Mouse (Mus musculus): ENCODE data around the gene Rps6ka5. TPM values are rescaled to one million over a fixed set of nuclear protein-coding genes. Genes with fewer than 3 reads are reported as not detected.
A peak's percentile ranks its signal among the peaks of the same experiment; 100 is the strongest.

The Rps6ka5 gene
- total RNA-seq (2014; rRNA removed) (1.7 and 2.0 TPM in 2 replicates), polyA plus RNA-seq (2012; rRNA removed) (0.24 and 0.29 TPM in 2 replicates)

DNA sequence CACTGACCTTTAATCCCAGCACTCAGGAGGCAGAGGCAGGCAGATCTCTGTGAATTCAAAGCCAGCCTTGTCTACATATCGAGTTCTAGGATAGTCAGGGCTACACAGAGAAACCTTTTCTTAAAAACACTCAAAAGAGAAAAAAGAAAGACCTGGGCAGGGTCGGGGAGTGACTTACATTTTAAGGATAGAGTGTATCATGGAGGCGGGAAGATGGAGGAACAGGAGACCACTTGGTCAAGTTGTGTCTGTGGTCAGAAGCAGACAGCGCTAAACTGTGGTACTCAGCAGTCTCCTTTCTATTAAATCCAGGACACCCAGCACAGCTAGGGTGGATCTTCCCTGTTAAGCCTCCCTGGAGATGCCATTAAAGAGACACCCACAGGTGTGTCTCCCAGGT is at the start of gene Rps6ka5:
Gene Rps6ka5 (minus strand): TSS at position 333 of the 400 bp plus-strand sequence.
- no peak for DNase-seq (ENCODE audit: extremely low read depth, low read depth, low spot score)
- Histone ChIP-seq H3K4me1 (ENCODE audit: control insufficient read depth, insufficient read depth, low read length) (peaks cover 4% of the 10 kb centered on the region), H3K27me3 (ENCODE audit: control insufficient read depth, insufficient read depth, low read length) (no peaks in the 10 kb centered on the region), H3K9ac (ENCODE audit: low read depth, low read length) (no peak within 1 kb of the TSS), H3K27ac (replicated peaks; ENCODE audit: insufficient read depth, low read depth, low read length) (no peak within 1 kb of the TSS), H3K79me2 (ENCODE audit: control insufficient read depth, insufficient read depth, low read length) (0 out of 2 replicates have a peak, but pooled peaks cover 2% of the 10 kb centered on the region), H3K36me3 (ENCODE audit: control insufficient read depth, insufficient read depth, low read length) (no peaks in the 10 kb centered on the region), H3K4me3 (ENCODE audit: insufficient read depth, low read depth, low read length) (no peak within 1 kb of the TSS)
- WGBS, result 98% methylated on average over 4 of the region's 4 CpGs
- TF ChIP-seq POLR2A (IDR thresholded peaks at IDR 0.05; ENCODE audit: extremely low read depth, insufficient read depth, low read length) (no peak), CTCF (IDR thresholded peaks at IDR 0.05; ENCODE audit: low read depth, low read length) (no peak)

DNA sequence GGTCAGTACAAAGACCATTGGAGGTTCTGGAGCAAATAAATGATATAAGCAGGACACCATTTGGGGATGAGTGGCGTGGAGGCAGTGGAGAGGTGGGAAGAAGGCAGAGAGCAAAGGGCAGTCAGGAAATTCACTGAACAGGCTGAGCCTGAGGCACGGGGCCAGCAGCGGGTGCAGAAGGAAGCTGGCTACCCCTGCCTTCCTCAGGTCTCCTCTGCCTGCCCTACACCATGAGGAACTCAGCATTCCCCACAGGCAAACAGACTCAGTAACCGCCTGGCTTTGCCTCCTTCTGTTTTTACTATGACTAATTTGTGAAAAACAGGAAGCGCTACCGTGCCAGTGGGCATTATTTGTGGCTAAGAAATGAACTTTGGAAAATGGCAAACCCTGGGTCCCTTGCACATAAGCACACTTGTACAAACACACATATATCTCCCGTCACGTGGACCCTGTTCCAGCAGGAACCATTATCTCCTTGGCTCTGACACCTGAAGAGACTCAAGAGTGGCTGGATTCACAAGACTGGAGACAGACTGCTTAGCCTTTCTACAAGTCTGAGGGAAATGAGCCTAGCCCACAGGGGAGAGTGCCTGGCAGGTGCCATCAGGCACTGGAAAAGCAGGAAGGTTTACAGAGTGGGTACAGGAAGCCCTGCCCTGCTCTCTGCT is 49.3 kb upstream of the Rps6ka5 start:
- 54% methylated on average over 8 of the region's 8 CpGs for WGBS

DNA sequence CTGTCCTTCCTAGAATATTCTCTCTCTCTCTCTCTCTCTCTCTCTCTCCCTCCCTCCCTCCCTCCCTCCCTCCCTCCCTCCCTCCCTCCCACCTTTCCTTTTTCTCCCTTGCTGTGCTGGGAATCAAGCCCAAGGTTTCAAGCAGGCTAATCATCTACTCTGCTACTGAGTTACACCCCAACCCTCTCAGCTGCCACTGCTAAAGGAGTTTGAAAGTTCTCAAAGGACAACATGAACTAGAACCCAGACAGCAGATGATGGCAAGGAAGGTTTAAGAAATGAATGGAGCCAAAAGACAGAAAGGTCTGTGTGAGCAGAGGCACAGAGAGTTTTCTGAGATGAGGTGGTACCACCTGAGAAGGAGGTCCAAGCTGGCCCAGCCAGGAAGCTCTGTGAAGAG is 48.5 kb upstream of the Rps6ka5 start:
- DNase-seq (ENCODE audit: extremely low read depth, low read depth, low spot score), result no peak
- Histone ChIP-seq H3K79me2 (ENCODE audit: control insufficient read depth, insufficient read depth, low read length) (peaks cover 2% of the 10 kb centered on the region; the same call in 1 of the 2 replicates), H3K27ac (replicated peaks; ENCODE audit: insufficient read depth, low read depth, low read length) (no peak overlapping the region), H3K4me3 (ENCODE audit: insufficient read depth, low read depth, low read length) (no peak overlapping the region), H3K27me3 (ENCODE audit: control insufficient read depth, insufficient read depth, low read length) (no peaks in the 10 kb centered on the region), H3K36me3 (ENCODE audit: control insufficient read depth, insufficient read depth, low read length) (no peaks in the 10 kb centered on the region), H3K9ac (ENCODE audit: low read depth, low read length) (no peak overlapping the region), H3K4me1 (ENCODE audit: control insufficient read depth, insufficient read depth, low read length) (peaks cover 19% of the 10 kb centered on the region)
- TF ChIP-seq POLR2A (IDR thresholded peaks at IDR 0.05; ENCODE audit: extremely low read depth, insufficient read depth, low read length) (no peak), CTCF (IDR thresholded peaks at IDR 0.05; ENCODE audit: low read depth, low read length) (no peak)

More for the DNA sequence above, 49.3 kb upstream of the Rps6ka5 start:
- Histone ChIP-seq H3K4me1 (ENCODE audit: control insufficient read depth, insufficient read depth, low read length) (peaks cover 21% of the 10 kb centered on the region), H3K27me3 (ENCODE audit: control insufficient read depth, insufficient read depth, low read length) (no peaks in the 10 kb centered on the region), H3K36me3 (ENCODE audit: control insufficient read depth, insufficient read depth, low read length) (no peaks in the 10 kb centered on the region), H3K79me2 (ENCODE audit: control insufficient read depth, insufficient read depth, low read length) (peaks cover 3% of the 10 kb centered on the region; the same call in 1 of the 2 replicates), H3K27ac (replicated peaks; ENCODE audit: insufficient read depth, low read depth, low read length) (peak overlapping the region; percentile 25), H3K4me3 (ENCODE audit: insufficient read depth, low read depth, low read length) (no peak overlapping the region), H3K9ac (ENCODE audit: low read depth, low read length) (no peak overlapping the region)
- TF ChIP-seq CTCF (IDR thresholded peaks at IDR 0.05; ENCODE audit: low read depth, low read length) (no peak), POLR2A (IDR thresholded peaks at IDR 0.05; ENCODE audit: extremely low read depth, insufficient read depth, low read length) (no peak)
- DNase-seq (ENCODE audit: extremely low read depth, low read depth, low spot score), result no peak

DNA sequence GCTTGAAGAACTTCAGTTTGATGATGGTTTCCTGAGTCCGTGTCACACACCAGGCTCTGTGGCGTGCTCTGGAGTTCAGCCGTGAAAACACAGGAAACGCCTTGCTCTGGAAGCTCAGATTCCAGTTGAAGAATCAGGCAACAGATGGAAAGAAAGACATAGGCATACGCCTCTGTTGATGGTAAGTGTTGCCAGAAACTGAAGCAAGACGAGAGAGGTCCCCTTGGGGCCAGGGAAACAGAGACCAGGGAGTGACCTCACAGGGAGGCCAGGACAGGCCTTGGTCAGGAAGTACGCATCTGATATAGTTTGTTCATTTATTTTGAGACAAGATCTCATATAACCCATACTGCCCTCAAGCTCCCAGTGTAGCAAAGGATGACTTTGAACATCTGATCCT is 48.0 kb upstream of the Rps6ka5 start:
- no peaks in the 10 kb centered on the region for H3K27me3 ChIP-seq (ENCODE audit: control insufficient read depth, insufficient read depth, low read length)
- no peak overlapping the region for H3K9ac ChIP-seq (ENCODE audit: low read depth, low read length)
- H3K4me3 ChIP-seq (ENCODE audit: insufficient read depth, low read depth, low read length), result no peak overlapping the region
- no peaks in the 10 kb centered on the region for H3K36me3 ChIP-seq (ENCODE audit: control insufficient read depth, insufficient read depth, low read length)
- H3K27ac ChIP-seq (replicated peaks; ENCODE audit: insufficient read depth, low read depth, low read length), result no peak overlapping the region
- 86% methylated on average over 7 of the region's 7 CpGs for WGBS
- peaks cover 15% of the 10 kb centered on the region for H3K4me1 ChIP-seq (ENCODE audit: control insufficient read depth, insufficient read depth, low read length)
- TF ChIP-seq POLR2A (IDR thresholded peaks at IDR 0.05; ENCODE audit: extremely low read depth, insufficient read depth, low read length), result no peak
- TF ChIP-seq CTCF (IDR thresholded peaks at IDR 0.05; ENCODE audit: low read depth, low read length), result no peak
- H3K79me2 ChIP-seq (ENCODE audit: control insufficient read depth, insufficient read depth, low read length), result no peaks in the 10 kb centered on the region; the same call in 1 of the 2 replicates
- no peak for DNase-seq (ENCODE audit: extremely low read depth, low read depth, low spot score)

DNA sequence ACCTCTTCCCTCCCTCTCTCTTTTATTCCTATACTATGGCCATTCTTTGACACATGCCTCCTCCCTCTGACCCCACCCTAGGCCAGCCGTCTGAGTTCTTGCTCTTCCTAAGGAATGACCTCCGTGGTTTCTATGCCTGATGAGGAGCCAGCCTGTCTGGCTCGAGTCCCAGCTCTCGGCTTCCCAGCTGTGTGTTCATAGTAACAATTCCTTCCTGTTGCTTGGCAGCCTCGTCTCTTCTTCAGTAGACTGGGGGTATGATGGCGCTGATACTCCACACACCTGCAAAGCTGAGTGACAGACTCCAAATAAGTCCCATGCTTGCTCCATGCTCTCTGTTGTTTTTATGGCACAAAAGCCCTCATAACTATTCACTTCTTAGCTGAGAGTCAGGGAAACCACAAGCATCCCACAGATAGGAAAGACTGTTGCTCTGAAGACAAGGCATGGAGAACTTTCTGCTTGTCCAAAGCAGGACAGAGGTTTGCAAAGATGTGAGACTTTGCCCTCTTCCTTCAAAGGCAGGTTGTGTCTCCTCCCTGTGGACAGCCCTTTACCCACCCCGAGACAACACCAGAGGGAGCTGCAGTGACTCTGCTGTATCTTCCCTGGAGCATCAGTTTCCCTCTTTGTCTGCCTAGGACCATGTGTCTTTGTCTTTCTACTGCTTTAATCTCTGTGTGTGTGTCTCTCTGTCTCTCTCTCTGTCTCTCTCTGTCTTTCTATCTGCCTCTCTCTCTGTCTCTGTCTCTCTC is 45.6 kb upstream of the Rps6ka5 start:
- 41% methylated on average over 7 of the region's 7 CpGs for WGBS
- H3K27ac ChIP-seq (replicated peaks; ENCODE audit: insufficient read depth, low read depth, low read length), result no peak overlapping the region
- no peak overlapping the region for H3K4me3 ChIP-seq (ENCODE audit: insufficient read depth, low read depth, low read length)
- peak; percentile 45 for DNase-seq (ENCODE audit: extremely low read depth, low read depth, low spot score)
- H3K27me3 ChIP-seq (ENCODE audit: control insufficient read depth, insufficient read depth, low read length), result no peaks in the 10 kb centered on the region
- no peaks in the 10 kb centered on the region for H3K79me2 ChIP-seq (ENCODE audit: control insufficient read depth, insufficient read depth, low read length)
- no peaks in the 10 kb centered on the region for H3K36me3 ChIP-seq (ENCODE audit: control insufficient read depth, insufficient read depth, low read length)
- peaks cover 9% of the 10 kb centered on the region for H3K4me1 ChIP-seq (ENCODE audit: control insufficient read depth, insufficient read depth, low read length)
- H3K9ac ChIP-seq (ENCODE audit: low read depth, low read length), result no peak overlapping the region
- peak; percentile 79 for TF ChIP-seq CTCF (IDR thresholded peaks at IDR 0.05; ENCODE audit: low read depth, low read length)
- TF ChIP-seq POLR2A (IDR thresholded peaks at IDR 0.05; ENCODE audit: extremely low read depth, insufficient read depth, low read length), result no peak

Measured in liver, adult 2 months (tissue).